Mouse (Mus musculus) small intestine, adult 2 months (tissue): ENCODE measurements at regions not wholly inside any gene's neighbourhood (a gene's known extent, or its start where the extent isn't known, plus 50 kb on each side); places are given as distances from the start of the nearest gene placed in this dataset.

Experiments used
- H3K27ac ChIP-seq: fragments of 200-500 bp; 2 replicates; pipeline ENCODE4 v1.5.1; 2012; ENCODE audit warnings: low read depth, low read length, control low read depth, inconsistent platforms; ENCODE audit not compliant: insufficient read depth
- H3K27me3 ChIP-seq: fragments of 200-500 bp; 2 replicates; pipeline ENCODE4 v1.6.1; 2012; ENCODE audit warnings: mild to moderate bottlenecking, moderate library complexity, low read length, inconsistent platforms; ENCODE audit not compliant: control insufficient read depth, insufficient read depth
- H3K36me3 ChIP-seq: fragments of 200-500 bp; 2 replicates; pipeline ENCODE4 v1.6.1; 2012; ENCODE audit warnings: mild to moderate bottlenecking, low read length, control low read depth, inconsistent platforms; ENCODE audit not compliant: control insufficient read depth, insufficient read depth
- H3K4me1 ChIP-seq: fragments of 200-500 bp; 2 replicates; pipeline ENCODE4 v1.6.1; 2012; ENCODE audit warnings: low read length, inconsistent platforms, mixed read lengths; ENCODE audit not compliant: control insufficient read depth, insufficient read depth, insufficient read length
- H3K4me3 ChIP-seq: fragments of 200-500 bp; 2 replicates; pipeline ENCODE4 v1.5.1; 2012; ENCODE audit warnings: low read depth, mild to moderate bottlenecking, control low read depth, inconsistent platforms, low read length, moderate library complexity
- CTCF ChIP-seq: fragments of 200-500 bp; IDR thresholded peaks from 2 replicates; pipeline ENCODE4 v1.5.1; 2012; ENCODE audit warnings: low read depth, mild to moderate bottlenecking, control low read depth, inconsistent platforms, low read length, moderate library complexity, mixed read lengths; ENCODE audit not compliant: insufficient replicate concordance, insufficient read length; ENCODE audit errors: extremely low read depth
- POLR2A ChIP-seq: fragments of 200-500 bp; IDR thresholded peaks from 2 replicates; pipeline ENCODE4 v1.6.1; 2012; ENCODE audit warnings: low read depth, mild to moderate bottlenecking, control low read depth, inconsistent platforms, low read length, moderate library complexity
- WGBS: fragments of 180-500 bp; shearing (Covaris S2); methylation state at CpG from one replicate; pipeline ENCODE4 v1.1.7; 2018; 5-methylcytosine and 5-hydroxymethylcytosine counted together

DNA sequence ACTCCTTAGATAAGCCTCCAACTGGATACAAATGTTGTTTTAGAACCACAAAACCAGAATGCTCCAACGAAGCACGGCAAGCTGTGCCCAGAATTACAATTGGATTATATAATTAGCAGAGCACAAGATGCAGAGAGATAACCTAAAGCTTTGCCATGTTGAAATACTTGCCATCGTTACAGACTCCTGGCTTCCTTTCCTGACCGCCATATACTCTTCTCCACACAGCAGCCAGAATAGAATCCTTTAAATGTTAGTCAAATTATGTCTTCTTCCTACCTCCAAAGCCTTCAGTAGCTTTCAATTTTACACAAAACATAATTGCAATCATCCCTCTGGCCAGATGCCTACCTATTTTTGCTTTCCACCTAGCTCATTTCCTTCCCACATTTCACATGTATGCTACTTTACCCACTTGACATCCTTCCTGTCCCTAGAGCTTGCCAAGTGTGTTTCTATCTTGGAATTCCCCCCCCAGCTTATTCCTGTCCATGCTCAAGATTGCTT lies 52.8 kb upstream of the G2e3 start:
- WGBS = 82% methylated on average over 4 of the region's 4 CpGs
- no peak overlapping the region for H3K27ac ChIP-seq
- no peak overlapping the region for H3K4me3 ChIP-seq
- H3K27me3 ChIP-seq = no peaks in the 10 kb centered on the region
- H3K36me3 ChIP-seq = no peaks in the 10 kb centered on the region
- H3K4me1 ChIP-seq = no peaks in the 10 kb centered on the region
- TF ChIP-seq CTCF (no peak), POLR2A (no peak)

DNA sequence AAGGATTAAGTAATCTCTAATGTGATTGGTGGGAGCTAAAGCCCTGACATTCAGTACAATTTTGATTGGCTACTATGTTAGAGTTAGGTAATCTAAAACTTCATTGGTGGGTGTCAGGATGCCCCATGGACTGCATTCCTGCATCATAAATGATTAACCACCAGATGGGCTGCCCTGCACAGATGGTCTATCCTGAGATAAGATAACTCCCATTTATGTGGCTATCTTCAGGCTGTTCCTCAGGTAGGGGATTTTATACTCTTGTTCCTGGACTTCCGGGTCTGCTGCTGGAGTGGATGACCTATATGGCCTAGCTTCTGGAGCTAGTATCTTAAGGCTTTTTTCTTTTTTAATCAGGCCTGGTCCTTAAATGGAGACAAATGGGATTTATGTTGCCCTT lies 69.5 kb upstream of the G2e3 start:
- H3K36me3 ChIP-seq = no peaks in the 10 kb centered on the region
- H3K4me3 ChIP-seq = no peak overlapping the region
- H3K27ac ChIP-seq = no peak overlapping the region
- H3K4me1 ChIP-seq = no peaks in the 10 kb centered on the region
- no peaks in the 10 kb centered on the region for H3K27me3 ChIP-seq
- no peak for TF ChIP-seq CTCF
- TF ChIP-seq POLR2A = no peak
- 27% methylated on average over 1 of the region's 1 CpGs for WGBS

- no peaks in the 10 kb centered on the region for H3K36me3 ChIP-seq
- H3K27me3 ChIP-seq = no peaks in the 10 kb centered on the region
- no peaks in the 10 kb centered on the region for H3K4me1 ChIP-seq
- H3K27ac ChIP-seq = no peak overlapping the region
- TF ChIP-seq POLR2A (no peak), CTCF (no peak)
- no peak overlapping the region for H3K4me3 ChIP-seq
- 51% methylated on average over 14 of the region's 14 CpGs for WGBS
These were observed 71.9 kb upstream of the G2e3 start for GRCm38 (mm10) chr12:51275818-51276538.

DNA sequence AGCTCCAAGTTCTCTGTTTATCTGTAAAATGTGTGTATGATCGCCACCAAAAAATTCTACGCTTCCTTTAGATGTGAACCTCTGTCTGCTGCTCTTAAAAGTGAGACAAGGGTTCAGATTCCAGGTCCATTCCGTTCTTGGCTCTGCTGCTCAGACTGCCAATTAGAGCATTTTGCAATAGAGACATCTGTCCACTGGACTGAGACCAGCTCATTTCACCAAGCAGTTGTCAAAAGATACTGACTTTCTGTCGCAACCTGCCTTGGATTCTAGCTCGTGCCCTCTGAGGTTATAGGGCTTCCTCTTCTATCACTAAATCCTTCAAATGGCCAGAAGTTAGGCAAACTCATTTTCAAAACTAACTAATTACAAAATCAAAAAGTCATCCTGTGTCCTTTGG lies 74.4 kb upstream of the G2e3 start:
- no peak for TF ChIP-seq CTCF
- no peak for TF ChIP-seq POLR2A
- no peak overlapping the region for H3K27ac ChIP-seq
- WGBS = 64% methylated on average over 5 of the region's 5 CpGs
- H3K27me3 ChIP-seq = no peaks in the 10 kb centered on the region
- no peaks in the 10 kb centered on the region for H3K4me1 ChIP-seq
- H3K36me3 ChIP-seq = no peaks in the 10 kb centered on the region
- no peak overlapping the region for H3K4me3 ChIP-seq

DNA sequence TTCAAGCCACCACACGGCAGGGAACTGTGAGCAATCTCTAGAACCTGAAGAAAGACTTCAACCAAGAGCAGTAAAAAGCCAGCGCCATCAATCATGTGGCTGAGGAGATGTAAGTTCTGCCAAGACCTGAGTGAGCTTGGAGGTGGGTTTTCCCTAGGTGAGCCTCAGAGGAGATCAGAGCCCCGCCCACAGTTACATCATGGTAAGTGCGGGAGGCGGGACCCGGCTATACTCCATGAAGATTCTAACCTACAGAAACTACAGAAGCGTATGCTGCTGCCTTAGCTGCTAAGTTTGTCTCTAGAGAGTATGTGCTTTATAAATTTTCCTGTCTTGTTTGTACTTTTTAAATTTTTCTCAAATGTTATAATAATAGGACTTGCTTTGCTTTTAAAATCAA lies 105.0 kb upstream of the G2e3 start:
- no peak for TF ChIP-seq POLR2A
- TF ChIP-seq CTCF = no peak
- 80% methylated on average over 7 of the region's 7 CpGs for WGBS
- Histone ChIP-seq H3K27ac (no peak overlapping the region), H3K27me3 (no peaks in the 10 kb centered on the region), H3K4me3 (no peak overlapping the region), H3K4me1 (no peaks in the 10 kb centered on the region), H3K36me3 (no peaks in the 10 kb centered on the region)

- Histone ChIP-seq H3K36me3 (no peaks in the 10 kb centered on the region), H3K27ac (no peak overlapping the region), H3K27me3 (no peaks in the 10 kb centered on the region), H3K4me3 (no peak overlapping the region), H3K4me1 (no peaks in the 10 kb centered on the region)
- TF ChIP-seq CTCF (no peak), POLR2A (no peak)
- 81% methylated on average over 7 of the region's 7 CpGs for WGBS
These were observed 106.6 kb upstream of the G2e3 start for GRCm38 (mm10) chr12:51241131-51241781.

DNA sequence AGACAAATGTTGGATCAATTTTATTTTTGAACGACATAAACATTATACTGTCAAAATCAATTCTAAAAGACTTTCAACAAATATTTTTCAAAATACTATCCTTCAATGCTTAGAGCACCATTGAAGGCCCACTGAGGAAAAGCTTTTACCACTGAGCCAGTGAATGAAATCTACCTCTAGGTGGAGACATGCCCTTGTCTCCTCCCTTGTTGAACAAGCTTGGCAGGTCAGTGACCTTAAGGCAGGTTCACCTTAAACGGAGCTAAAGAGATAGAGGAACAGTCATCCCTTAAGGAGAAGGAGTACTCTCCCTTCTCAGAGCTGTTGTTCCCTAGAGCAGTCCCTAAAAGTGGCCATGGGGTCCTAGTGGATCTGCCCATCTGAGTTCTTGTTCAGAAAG lies 136.2 kb upstream of the G2e3 start:
- no peak overlapping the region for H3K27ac ChIP-seq
- WGBS = 34% methylated on average over 2 of the region's 2 CpGs
- TF ChIP-seq POLR2A (no peak), CTCF (no peak)

More for the DNA sequence above, 136.2 kb upstream of the G2e3 start:
- no peaks in the 10 kb centered on the region for H3K36me3 ChIP-seq
- no peaks in the 10 kb centered on the region for H3K27me3 ChIP-seq
- no peak overlapping the region for H3K4me3 ChIP-seq
- no peaks in the 10 kb centered on the region for H3K4me1 ChIP-seq
